Mouse (Mus musculus) erythroblast, embryonic 14.5 days (primary cell): ENCODE results near the gene Sppl3.

ENCODE experiments used
- GATA1 ChIP-seq: IDR thresholded peaks from 2 replicates; pipeline ENCODE4 v1.6.1; 2012; ENCODE audit warnings: low read length, inconsistent platforms, mixed read lengths
- TAL1 ChIP-seq: IDR thresholded peaks from 3 replicates; pipeline ENCODE4 v1.6.1; 2012; ENCODE audit warnings: low read length, inconsistent platforms, mixed read lengths

GRCm38 (mm10) chr5:115120978-115121377 lies 110.0 kb downstream of the Sppl3 start:
- TF ChIP-seq TAL1 = no peak
- no peak for TF ChIP-seq GATA1
